Mouse (Mus musculus): ENCODE measurements at regions not wholly inside any gene's neighbourhood (a gene's known extent, or its start where the extent isn't known, plus 50 kb on each side); places are given as distances from the start of the nearest gene placed in this dataset.

DNA sequence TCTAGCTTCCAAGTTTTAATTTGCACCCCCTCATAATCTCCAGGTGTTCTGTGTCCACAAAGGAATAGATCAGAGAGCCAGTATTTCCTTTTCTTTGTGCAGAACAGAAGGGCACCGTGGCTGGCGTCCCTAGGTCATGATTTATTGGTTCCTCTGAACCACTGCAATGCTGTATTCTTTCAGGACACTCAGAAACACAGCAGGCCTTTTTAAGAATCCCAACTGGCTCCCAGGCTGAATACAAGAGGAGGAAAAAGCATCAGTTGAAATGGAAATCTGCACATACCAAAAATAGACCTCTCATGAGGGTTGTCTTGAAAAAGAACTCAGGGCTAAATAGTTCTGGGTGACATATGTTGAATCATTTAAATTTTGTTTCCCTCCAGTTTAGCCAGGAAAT, 452.4 kb downstream of the Btbd3 start:
- Histone ChIP-seq H3K4me2 (no peak overlapping the region), H3K4me3 (no peak overlapping the region), H3K9ac (no peak overlapping the region), H3K27me3 (replicated peaks) (no peaks in the 10 kb centered on the region), H3K27ac (ENCODE audit: poor library complexity, severe bottlenecking) (no peak overlapping the region), H3K36me3 (no peaks in the 10 kb centered on the region), H3K4me1 (replicated peaks) (no peaks in the 10 kb centered on the region), H3K9me3 (replicated peaks) (no peaks in the 10 kb centered on the region)
- WGBS, result 62% methylated on average over 2 of the region's 2 CpGs
- no peak for ATAC-seq (ENCODE audit: insufficient number of reproducible peaks, low FRiP score)

DNA sequence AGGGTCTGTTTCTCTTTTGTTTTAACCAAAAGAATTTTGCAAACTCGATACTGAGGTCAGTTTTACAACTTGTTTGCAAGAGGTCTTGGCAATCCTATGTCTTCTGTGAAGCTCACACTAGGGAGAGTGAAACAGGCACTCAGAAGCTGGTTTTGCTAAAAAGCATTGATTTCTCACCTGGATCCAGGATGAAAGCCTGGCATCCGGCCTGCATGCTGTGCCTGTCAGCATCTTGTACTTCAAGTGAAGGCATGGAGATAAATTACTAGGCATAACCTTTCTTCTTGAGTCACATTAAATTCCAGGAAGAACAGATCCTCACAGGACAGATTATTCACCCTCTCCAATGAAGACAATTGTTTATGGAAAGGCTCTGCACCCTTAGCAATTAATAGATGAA, 477.5 kb downstream of the Btbd3 start:
- WGBS, result 51% methylated on average over 2 of the region's 2 CpGs
- Histone ChIP-seq H3K27ac (ENCODE audit: poor library complexity, severe bottlenecking) (no peak overlapping the region), H3K36me3 (no peaks in the 10 kb centered on the region), H3K27me3 (replicated peaks) (no peaks in the 10 kb centered on the region), H3K4me2 (no peak overlapping the region), H3K4me1 (replicated peaks) (no peaks in the 10 kb centered on the region), H3K9me3 (replicated peaks) (no peaks in the 10 kb centered on the region), H3K4me3 (no peak overlapping the region), H3K9ac (no peak overlapping the region)
- ATAC-seq (ENCODE audit: insufficient number of reproducible peaks, low FRiP score), result no peak

DNA sequence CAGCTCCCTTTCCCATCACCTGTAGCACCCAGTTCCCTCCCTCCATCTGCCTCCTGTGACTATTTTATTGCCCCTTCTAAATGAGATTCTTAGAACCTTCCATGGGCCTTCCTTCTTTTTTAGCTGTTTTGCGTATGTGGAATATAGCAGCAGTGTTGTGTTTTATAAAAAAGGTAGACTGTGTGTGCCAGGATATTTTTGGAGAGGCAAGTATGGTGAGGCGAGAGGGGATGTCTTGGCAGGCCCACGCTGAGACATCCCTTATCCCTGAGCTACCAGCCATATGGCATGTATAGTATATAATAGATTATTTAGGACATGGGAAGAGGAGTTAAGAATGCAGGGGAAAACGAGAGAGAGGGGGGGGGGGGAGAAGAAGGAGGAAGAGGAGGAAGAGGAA, 488.4 kb downstream of the Btbd3 start:
- Histone ChIP-seq H3K4me1 (replicated peaks) (no peaks in the 10 kb centered on the region), H3K27ac (ENCODE audit: poor library complexity, severe bottlenecking) (no peak overlapping the region), H3K4me3 (no peak overlapping the region), H3K4me2 (no peak overlapping the region), H3K27me3 (replicated peaks) (no peaks in the 10 kb centered on the region), H3K9ac (no peak overlapping the region), H3K9me3 (replicated peaks) (no peaks in the 10 kb centered on the region), H3K36me3 (no peaks in the 10 kb centered on the region)
- WGBS, result 77% methylated on average over 4 of the region's 4 CpGs
- no peak for ATAC-seq (ENCODE audit: insufficient number of reproducible peaks, low FRiP score)

DNA sequence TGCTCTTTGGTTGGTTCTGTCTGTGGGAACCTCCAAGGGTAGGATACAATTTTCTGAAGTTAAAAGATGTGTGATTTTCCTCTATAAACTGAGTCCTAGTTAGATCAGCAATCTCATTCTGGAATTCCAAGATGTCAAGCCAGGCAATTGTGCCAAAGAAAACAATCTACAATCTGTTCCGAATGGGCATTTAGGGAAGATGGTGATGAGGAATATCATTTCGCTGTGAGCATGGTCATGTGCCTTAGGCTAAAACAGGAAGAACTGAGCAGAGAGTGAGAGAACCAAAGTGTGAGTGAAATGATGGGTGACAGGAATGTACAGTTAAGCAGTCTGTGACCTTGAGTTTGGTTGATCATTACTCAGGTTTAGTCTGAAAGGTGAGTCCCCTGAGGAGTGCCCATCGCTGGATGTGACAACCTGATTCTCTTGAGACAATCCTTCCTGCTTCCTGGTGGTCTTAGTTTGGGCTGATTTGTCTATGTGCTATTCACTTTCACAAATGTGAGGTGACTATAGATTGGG, 504.1 kb downstream of the Btbd3 start:
- Histone ChIP-seq H3K4me1 (replicated peaks) (no peaks in the 10 kb centered on the region), H3K27me3 (replicated peaks) (no peaks in the 10 kb centered on the region), H3K9me3 (replicated peaks) (no peaks in the 10 kb centered on the region), H3K4me2 (no peak overlapping the region), H3K36me3 (no peaks in the 10 kb centered on the region), H3K9ac (no peak overlapping the region), H3K4me3 (no peak overlapping the region), H3K27ac (ENCODE audit: poor library complexity, severe bottlenecking) (no peak overlapping the region)
- no peak for ATAC-seq (ENCODE audit: insufficient number of reproducible peaks, low FRiP score)
- 77% methylated on average over 3 of the region's 3 CpGs for WGBS

DNA sequence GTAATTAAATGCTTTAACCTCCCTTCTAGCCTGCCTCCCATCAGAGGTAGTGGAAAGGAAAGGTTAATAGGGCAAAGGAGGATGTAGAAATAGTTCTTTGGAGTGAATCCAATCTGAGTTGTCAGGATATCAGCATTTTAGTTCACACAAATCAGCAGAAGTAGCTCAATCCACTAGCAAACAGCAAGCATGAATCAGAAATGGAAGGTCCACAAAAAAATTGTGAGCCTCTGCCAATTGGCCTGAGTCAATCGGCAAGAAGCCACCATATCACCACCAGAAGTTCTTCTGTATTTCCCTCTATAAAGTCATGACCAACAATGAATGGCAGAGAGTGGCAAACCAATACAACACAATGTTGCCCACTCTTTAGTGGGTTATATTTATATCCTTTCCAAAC, 505.0 kb downstream of the Btbd3 start:
- Histone ChIP-seq H3K4me3 (no peak overlapping the region), H3K27me3 (replicated peaks) (no peaks in the 10 kb centered on the region), H3K9ac (no peak overlapping the region), H3K36me3 (no peaks in the 10 kb centered on the region), H3K4me1 (replicated peaks) (no peaks in the 10 kb centered on the region), H3K4me2 (no peak overlapping the region), H3K27ac (ENCODE audit: poor library complexity, severe bottlenecking) (no peak overlapping the region), H3K9me3 (replicated peaks) (no peaks in the 10 kb centered on the region)
- 79% methylated on average over 1 of the region's 1 CpGs for WGBS
- no peak for ATAC-seq (ENCODE audit: insufficient number of reproducible peaks, low FRiP score)

DNA sequence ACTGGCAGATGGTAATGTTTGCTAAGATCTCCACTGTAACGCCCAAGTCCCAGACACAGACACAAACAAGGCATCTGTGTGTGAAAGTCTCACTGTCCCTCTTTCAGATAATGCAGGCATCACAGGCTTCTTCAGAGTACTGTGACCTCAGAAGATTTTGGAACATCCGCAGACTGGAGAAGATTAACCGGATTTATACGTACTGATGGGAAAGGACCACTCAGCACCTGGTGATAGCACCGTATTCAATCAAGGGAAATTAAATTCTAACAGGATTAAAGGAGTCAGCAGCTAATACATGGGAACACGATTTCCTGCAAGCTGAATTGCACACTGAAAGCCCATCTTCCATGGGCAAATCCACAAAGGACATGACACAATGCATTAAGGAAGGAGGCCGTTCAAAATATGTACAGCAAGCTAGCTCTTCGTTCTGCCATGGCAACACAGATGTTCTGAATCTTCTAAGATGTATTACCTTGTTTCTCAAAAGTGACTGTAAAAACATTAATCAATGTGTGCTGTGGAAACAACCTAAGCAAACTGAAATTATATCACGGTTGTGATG, 510.0 kb downstream of the Btbd3 start:
- 71% methylated on average over 9 of the region's 9 CpGs for WGBS

DNA sequence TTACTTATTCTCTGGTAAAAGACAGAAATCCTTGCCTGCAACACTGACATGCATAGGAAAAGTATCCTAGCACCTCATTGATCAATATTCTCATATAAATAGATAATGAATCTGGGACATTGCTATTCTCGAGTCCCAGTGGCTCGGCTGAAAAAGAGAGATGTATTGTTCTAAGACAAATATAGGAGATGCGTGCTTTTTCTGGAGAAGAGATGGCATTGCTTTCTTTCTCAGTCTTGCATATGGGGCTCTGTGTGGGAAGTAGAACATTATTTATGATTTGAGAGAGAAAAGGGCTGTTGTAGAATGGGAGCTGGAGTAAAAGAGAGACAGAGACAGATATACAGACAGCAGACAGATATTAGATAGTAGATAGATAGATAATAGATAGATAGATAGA, 527.4 kb downstream of the Btbd3 start:
- Histone ChIP-seq H3K36me3 (no peaks in the 10 kb centered on the region), H3K9ac (no peak overlapping the region), H3K4me3 (no peak overlapping the region), H3K27me3 (replicated peaks) (no peaks in the 10 kb centered on the region), H3K4me1 (replicated peaks) (no peaks in the 10 kb centered on the region), H3K27ac (ENCODE audit: poor library complexity, severe bottlenecking) (no peak overlapping the region), H3K4me2 (no peak overlapping the region), H3K9me3 (replicated peaks) (no peaks in the 10 kb centered on the region)
- ATAC-seq (ENCODE audit: insufficient number of reproducible peaks, low FRiP score), result no peak
- 84% methylated on average over 3 of the region's 3 CpGs for WGBS

More for the DNA sequence above, 510.0 kb downstream of the Btbd3 start:
- Histone ChIP-seq H3K4me1 (replicated peaks) (no peaks in the 10 kb centered on the region), H3K36me3 (no peaks in the 10 kb centered on the region), H3K4me2 (no peak overlapping the region), H3K27ac (ENCODE audit: poor library complexity, severe bottlenecking) (no peak overlapping the region), H3K9ac (no peak overlapping the region), H3K4me3 (no peak overlapping the region), H3K9me3 (replicated peaks) (no peaks in the 10 kb centered on the region), H3K27me3 (replicated peaks) (no peaks in the 10 kb centered on the region)
- ATAC-seq (ENCODE audit: insufficient number of reproducible peaks, low FRiP score), result no peak

DNA sequence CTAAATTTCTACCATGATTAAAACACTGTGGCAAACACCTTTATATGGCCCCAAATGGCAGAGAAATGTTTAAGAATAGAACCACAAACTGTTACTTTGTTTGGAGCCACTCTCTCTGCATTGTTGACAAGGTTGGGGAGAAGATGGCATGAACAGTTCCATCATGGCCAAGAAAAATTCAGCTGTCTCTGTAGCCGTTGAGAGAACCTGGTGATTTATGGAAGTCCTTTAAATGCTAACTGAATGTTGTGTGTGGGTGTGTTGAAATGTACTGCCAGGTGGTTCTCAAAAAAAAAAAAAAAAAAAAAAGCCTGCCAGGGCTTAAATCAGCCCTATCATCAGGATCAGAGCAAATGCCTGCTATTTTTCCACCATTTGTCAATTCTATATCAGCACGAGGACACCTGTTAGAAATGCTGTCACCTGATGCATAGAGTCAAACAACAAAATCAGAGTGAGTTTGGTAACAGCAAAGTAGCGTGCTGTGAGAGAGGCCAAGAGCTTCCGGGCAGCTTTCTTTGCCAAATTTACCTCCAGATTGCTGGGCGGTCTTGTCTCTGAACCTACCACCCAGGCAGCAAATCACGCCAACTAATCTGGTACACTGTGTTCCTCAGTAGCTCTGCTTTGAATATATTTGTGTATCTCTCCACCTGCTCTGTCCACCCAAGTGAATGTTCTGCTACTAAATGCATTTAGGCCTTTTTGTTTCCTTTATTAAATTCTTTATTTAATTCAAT, 536.5 kb downstream of the Btbd3 start:
- ATAC-seq (ENCODE audit: insufficient number of reproducible peaks, low FRiP score), result no peak
- H3K4me2 ChIP-seq, result no peak overlapping the region

DNA sequence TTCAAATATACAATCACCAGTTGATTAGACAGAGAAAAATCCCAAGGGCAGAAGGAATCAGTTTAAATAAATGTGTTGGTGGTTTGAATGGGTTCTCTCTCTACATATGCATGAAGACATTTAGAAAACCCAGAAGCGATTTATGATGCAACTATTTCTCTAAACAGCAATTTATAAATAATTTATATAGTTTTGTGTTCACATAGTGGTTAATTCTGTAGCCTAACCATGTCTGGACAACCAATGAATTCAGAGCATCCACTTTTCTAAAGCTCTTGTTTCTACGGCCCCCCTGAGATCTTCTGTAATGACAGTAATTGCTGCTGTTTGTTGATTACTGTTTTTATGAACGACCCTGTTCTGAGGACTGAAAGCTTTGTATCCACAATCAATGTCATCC, 549.8 kb downstream of the Btbd3 start:
- H3K36me3 ChIP-seq, result no peaks in the 10 kb centered on the region
- no peak overlapping the region for H3K4me2 ChIP-seq
- no peaks in the 10 kb centered on the region for H3K9me3 ChIP-seq (replicated peaks)
- H3K9ac ChIP-seq, result no peak overlapping the region
- no peaks in the 10 kb centered on the region for H3K27me3 ChIP-seq (replicated peaks)
- no peak overlapping the region for H3K4me3 ChIP-seq
- no peaks in the 10 kb centered on the region for H3K4me1 ChIP-seq (replicated peaks)
- no peak overlapping the region for H3K27ac ChIP-seq (ENCODE audit: poor library complexity, severe bottlenecking)
- 76% methylated on average over 3 of the region's 3 CpGs for WGBS
- ATAC-seq (ENCODE audit: insufficient number of reproducible peaks, low FRiP score), result no peak

More for the DNA sequence above, 536.5 kb downstream of the Btbd3 start:
- WGBS, result 77% methylated on average over 6 of the region's 6 CpGs
- Histone ChIP-seq H3K9ac (no peak overlapping the region), H3K4me3 (no peak overlapping the region), H3K36me3 (no peaks in the 10 kb centered on the region), H3K27ac (ENCODE audit: poor library complexity, severe bottlenecking) (no peak overlapping the region), H3K9me3 (replicated peaks) (no peaks in the 10 kb centered on the region), H3K4me1 (replicated peaks) (no peaks in the 10 kb centered on the region), H3K27me3 (replicated peaks) (no peaks in the 10 kb centered on the region)

DNA sequence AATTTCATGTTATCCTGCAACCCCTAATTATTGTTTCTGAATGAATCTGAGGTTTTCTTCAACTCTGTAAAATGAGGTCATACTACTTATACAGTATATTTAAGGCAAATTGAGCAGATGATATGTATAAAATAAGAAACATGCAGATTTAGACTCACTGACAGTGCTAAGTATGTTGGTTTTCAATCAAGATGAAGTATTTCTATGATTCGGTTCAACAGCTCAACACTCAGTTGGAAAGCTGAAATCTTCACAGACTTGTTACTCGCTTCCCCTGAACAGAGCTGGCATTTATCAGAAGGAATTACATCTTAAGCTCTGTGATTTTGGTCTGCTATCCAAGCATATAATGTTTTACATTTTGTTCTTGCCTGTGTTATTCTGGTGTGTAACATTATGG, 553.4 kb downstream of the Btbd3 start:
- no peak overlapping the region for H3K9ac ChIP-seq
- no peaks in the 10 kb centered on the region for H3K9me3 ChIP-seq (replicated peaks)
- H3K4me1 ChIP-seq (replicated peaks), result no peaks in the 10 kb centered on the region
- no peak for ATAC-seq (ENCODE audit: insufficient number of reproducible peaks, low FRiP score)
- WGBS, result 92% methylated on average over 2 of the region's 2 CpGs
- H3K27ac ChIP-seq (ENCODE audit: poor library complexity, severe bottlenecking), result no peak overlapping the region
- H3K27me3 ChIP-seq (replicated peaks), result no peaks in the 10 kb centered on the region
- H3K36me3 ChIP-seq, result no peaks in the 10 kb centered on the region
- H3K4me2 ChIP-seq, result no peak overlapping the region
- H3K4me3 ChIP-seq, result no peak overlapping the region

DNA sequence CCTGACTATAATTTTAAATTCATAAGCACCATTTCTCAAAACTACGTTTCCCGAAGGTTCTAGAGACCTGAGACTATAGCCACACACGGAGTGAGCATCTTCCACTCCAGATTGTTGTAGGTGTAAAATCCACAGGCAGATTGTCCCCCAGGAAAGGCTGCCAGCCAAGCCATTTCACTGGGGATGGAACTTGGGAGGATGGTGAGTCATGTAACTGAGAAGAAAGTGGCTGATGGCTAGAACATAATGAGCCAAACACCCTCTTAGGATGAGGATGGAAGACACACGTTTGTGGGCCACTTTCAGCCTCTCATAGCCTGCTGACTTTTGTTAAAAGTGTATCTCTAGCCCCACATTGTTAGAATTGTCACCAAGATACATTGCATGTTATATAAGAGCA, 564.1 kb downstream of the Btbd3 start:
- H3K36me3 ChIP-seq, result no peaks in the 10 kb centered on the region
- H3K27ac ChIP-seq (ENCODE audit: poor library complexity, severe bottlenecking), result no peak overlapping the region
- H3K4me2 ChIP-seq, result no peak overlapping the region
- no peaks in the 10 kb centered on the region for H3K4me1 ChIP-seq (replicated peaks)
- no peak overlapping the region for H3K9ac ChIP-seq
- ATAC-seq (ENCODE audit: insufficient number of reproducible peaks, low FRiP score), result no peak
- no peaks in the 10 kb centered on the region for H3K9me3 ChIP-seq (replicated peaks)
- no peaks in the 10 kb centered on the region for H3K27me3 ChIP-seq (replicated peaks)
- 72% methylated on average over 4 of the region's 4 CpGs for WGBS
- no peak overlapping the region for H3K4me3 ChIP-seq

DNA sequence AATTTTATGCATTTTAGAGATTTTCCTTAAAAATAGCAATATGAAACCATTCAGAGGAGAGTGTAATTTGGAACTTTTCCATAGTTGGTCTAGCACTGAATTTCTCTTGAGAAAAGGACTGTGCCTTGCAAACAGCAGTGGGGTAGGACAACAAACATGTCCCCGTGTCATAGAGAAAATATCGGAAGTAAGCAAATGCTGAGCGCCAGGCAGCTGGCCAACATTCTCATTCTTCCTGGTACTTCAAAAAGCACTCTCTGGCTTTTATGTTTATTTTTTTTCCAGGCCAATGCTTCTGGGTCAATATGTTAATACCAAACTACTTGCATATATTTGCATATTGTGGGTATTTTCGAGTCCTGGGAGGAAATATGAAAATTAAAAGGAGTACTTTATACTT, 568.5 kb downstream of the Btbd3 start:
- Histone ChIP-seq H3K9ac (no peak overlapping the region), H3K27me3 (replicated peaks) (no peaks in the 10 kb centered on the region), H3K36me3 (no peaks in the 10 kb centered on the region), H3K9me3 (replicated peaks) (no peaks in the 10 kb centered on the region), H3K4me1 (replicated peaks) (no peaks in the 10 kb centered on the region), H3K4me2 (no peak overlapping the region), H3K4me3 (no peak overlapping the region), H3K27ac (ENCODE audit: poor library complexity, severe bottlenecking) (no peak overlapping the region)
- 79% methylated on average over 4 of the region's 4 CpGs for WGBS
- no peak for ATAC-seq (ENCODE audit: insufficient number of reproducible peaks, low FRiP score)
